14 mouse cellular contexts compared by ENCODE assay signal in genomic region chr4:35130411-35130948, GRCm38 (mm10). TPM values are rescaled to one million over a fixed set of nuclear protein-coding genes. Genes with fewer than 3 reads are reported as not detected.
DNase-seq lines count a peak whose midpoint lies in the region; ATAC-seq lines count a peak whose summit lies in the region.
"Had no signal": no experiment of that assay in that cellular context is flagged by ENCODE, and none has a peak within 500 bp of the region (broad histone marks: within the 10 kb centered on the region; RNA-seq: fewer than 3 reads in every experiment).

No protein-coding gene starts in this region.

- H3K4me3 ChIP-seq in heart, embryonic 11.5 days (ENCODE audit: low read depth, low read length): no peak overlapping the region
- H3K4me3 ChIP-seq: forebrain, embryonic 10.5 days; heart, embryonic 15.5 days; neural tube, embryonic 13.5 days had no signal

- H3K4me2 ChIP-seq in heart, embryonic 11.5 days: no peak overlapping the region
- H3K4me2 ChIP-seq: heart, embryonic 15.5 days; neural tube, embryonic 13.5 days had no signal

- DNase-seq in heart, adult 18-20 months: peak; percentile 12 to 52
- peak; percentile 62 for DNase-seq in CD4-positive, CD25-positive, alpha-beta regulatory T cell, adult 2 months (ENCODE audit: low read depth, low spot score)
- DNase-seq in cerebellum, postnatal 4 days (ENCODE audit: low spot score in 2 of 2): no peak
- DNase-seq in cerebellum, postnatal 14 days: no peak
- no peak for DNase-seq in yolk sac, embryonic 10.5 days (ENCODE audit: low spot score)
- DNase-seq: cerebellum, postnatal 10 days had no signal

- no peaks in the 10 kb centered on the region for H3K27me3 ChIP-seq in heart, embryonic 11.5 days (ENCODE audit: control insufficient read depth, insufficient read depth, low read length)
- H3K27me3 ChIP-seq: heart, embryonic 15.5 days; neural tube, embryonic 13.5 days had no signal

- H3K27ac ChIP-seq in heart, embryonic 11.5 days (ENCODE audit: low read depth, low read length): no peak overlapping the region
- H3K27ac ChIP-seq: forebrain, embryonic 10.5 days; heart, embryonic 15.5 days; neural tube, embryonic 13.5 days had no signal

- H3K36me3 ChIP-seq in heart, embryonic 11.5 days (ENCODE audit: control insufficient read depth, insufficient read depth, low read length): no peaks in the 10 kb centered on the region
- H3K36me3 ChIP-seq: heart, embryonic 15.5 days; neural tube, embryonic 13.5 days had no signal

- no peak overlapping the region for H3K9ac ChIP-seq in heart, embryonic 11.5 days (ENCODE audit: low read depth, low read length)
- H3K9ac ChIP-seq: heart, embryonic 15.5 days; neural tube, embryonic 13.5 days had no signal

- no peak for ATAC-seq in heart, embryonic 11.5 days (replicated peaks; ENCODE audit: insufficient number of reproducible peaks, low FRiP score, low TSS enrichment)
- ATAC-seq in hematopoietic stem cell, adult 5-6 weeks (replicated peaks in 1 of 2; ENCODE audit: insufficient read depth in 1 of 2, low FRiP score in 2 of 2, low TSS enrichment in 1 of 2, low read depth in 1 of 2, poor library complexity in 2 of 2, severe bottlenecking in 2 of 2): peak; percentile 96
- peak; percentile 94 for ATAC-seq in megakaryocyte progenitor cell, adult 5-6 weeks (replicated peaks; ENCODE audit: poor library complexity)

- H3K4me1 ChIP-seq in heart, embryonic 11.5 days (ENCODE audit: control insufficient read depth, insufficient read depth, low read length): no peaks in the 10 kb centered on the region

- WGBS in heart, embryonic 11.5 days (ENCODE audit: insufficient replicate concordance): 54% methylated on average over 6 of the region's 6 CpGs

- H3K9me3 ChIP-seq in heart, embryonic 11.5 days (replicated peaks; ENCODE audit: control insufficient read depth, low read length): no peaks in the 10 kb centered on the region
- H3K9me3 ChIP-seq: heart, embryonic 15.5 days; neural tube, embryonic 13.5 days had no signal

RNA-seq across cellular contexts. Expression of gene Ifnk, which starts 21.4 kb away (rescaled TPM):
- not detected for total RNA-seq in heart, adult 18-20 months (2021)
- polyA plus RNA-seq in heart, embryonic 11.5 days (2014; fragmentation: Nextera tagmentation; extraction: Ambion mirVana): not detected in 2 replicates
- total RNA-seq in hematopoietic stem cell, adult 5-6 weeks (2017): not detected in 2 replicates
- not detected in 2 replicates for total RNA-seq in megakaryocyte progenitor cell, adult 5-6 weeks (2015)
- total RNA-seq in megakaryocyte progenitor cell, adult 5-6 weeks (2017): not detected in 2 replicates
- total RNA-seq: layer of hippocampus, adult 18-20 months had no signal
- polyA plus RNA-seq: C2C12; heart, embryonic 15.5 days; neural tube, embryonic 13.5 days had no signal

RNA-seq across cellular contexts. Expression of gene Mob3b, which starts 26.8 kb away (rescaled TPM):
- total RNA-seq in heart, adult 18-20 months (2021): 1 to 10 TPM; 1.0 to 1.9 TPM
- polyA plus RNA-seq in heart, embryonic 11.5 days (2014; fragmentation: Nextera tagmentation; extraction: Ambion mirVana): 2.7 and 3.4 TPM in 2 replicates
- 2.8 and 2.9 TPM in 2 replicates for total RNA-seq in hematopoietic stem cell, adult 5-6 weeks (2017)
- total RNA-seq in megakaryocyte progenitor cell, adult 5-6 weeks (2015): 5.4 and 6.2 TPM in 2 replicates
- total RNA-seq in megakaryocyte progenitor cell, adult 5-6 weeks (2017): 2.5 and 3.2 TPM in 2 replicates

Comparison
In these comparisons a context has a peak if more than half of its experiments do, and no peak if none do; other contexts are left out.
1. DNase-seq: peak in heart, adult 18-20 months (2 of 2) and CD4-positive, CD25-positive, alpha-beta regulatory T cell, adult 2 months (single experiment); none in cerebellum, postnatal 4 days (0 of 2), cerebellum, postnatal 14 days (0 of 2) and yolk sac, embryonic 10.5 days (single experiment).